Mouse (Mus musculus) induced T-regulatory cell, adult 2 months (primary cell): ENCODE data around the gene Sfrp2.

ENCODE experiments used
- DNase-seq: peaks from one replicate; pipeline ENCODE4 v3.0.0-alpha.2; 2012; ENCODE audit warnings: low read depth

Gene Sfrp2

DNA sequence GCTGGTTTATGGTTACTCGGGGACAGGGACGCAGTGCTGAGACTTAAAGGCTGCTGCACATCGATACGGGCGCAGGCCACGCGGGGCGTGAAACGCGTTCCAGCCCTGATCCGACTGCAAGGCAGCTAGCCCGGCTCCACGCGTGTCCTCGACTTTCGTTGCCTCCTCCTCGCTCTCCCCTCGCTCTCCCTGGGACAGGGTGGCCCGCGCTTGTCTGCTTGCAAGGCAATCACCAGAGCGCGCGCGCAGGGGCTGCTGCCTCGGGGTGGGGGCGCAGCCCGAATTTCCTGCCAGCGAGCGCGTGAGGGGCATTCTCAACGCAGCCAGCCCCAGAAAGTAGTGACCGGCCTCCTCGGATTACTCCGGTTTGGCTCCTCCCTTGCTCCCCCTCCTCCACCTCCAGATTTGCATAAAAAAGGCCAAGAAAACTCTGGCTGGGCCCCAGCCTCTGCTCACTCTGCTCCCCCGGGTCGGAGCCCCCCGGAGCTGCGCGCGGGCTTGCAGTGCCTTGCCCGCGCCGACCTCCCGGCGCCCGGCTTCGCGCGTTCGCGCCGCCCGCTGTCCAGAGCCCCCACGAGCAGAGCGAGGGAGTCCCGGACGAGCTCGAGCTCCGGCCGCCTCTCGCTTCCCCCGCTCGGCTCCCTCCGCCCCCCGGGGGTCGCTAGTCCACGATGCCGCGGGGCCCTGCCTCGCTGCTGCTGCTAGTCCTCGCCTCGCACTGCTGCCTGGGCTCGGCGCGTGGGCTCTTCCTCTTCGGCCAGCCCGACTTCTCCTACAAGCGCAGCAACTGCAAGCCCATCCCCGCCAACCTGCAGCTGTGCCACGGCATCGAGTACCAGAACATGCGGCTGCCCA is at the start of gene Sfrp2:
TSS of gene Sfrp2 (plus strand) at position 451 of the 855 bp plus-strand sequence.
- DNase-seq = peak; percentile 7

DNA sequence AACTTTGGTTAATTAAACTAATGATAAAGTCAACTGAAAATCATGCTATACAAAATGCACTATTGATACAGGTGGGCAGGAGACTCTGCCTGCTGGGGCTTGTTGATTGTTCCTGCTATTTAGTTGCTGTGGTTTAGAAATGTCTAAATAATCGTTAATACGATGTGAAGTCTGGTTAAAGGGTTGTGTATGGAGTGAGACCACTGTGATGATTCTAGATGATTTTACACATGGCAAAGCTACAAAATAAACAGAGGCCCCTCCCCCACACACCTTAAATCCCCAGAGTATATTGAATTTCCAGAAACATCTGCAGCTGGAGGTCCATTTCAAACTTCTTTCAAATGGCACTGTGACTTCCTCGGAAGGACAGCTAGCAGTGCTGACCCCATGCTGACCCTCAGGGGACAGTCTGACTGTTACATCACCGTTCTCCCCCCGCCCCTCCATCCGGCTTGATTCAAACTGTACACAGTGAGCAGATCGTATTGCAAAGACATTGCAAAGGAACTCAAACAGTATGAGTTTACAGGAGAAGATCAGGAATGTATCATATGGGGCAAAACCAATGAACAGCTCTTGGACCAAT is 48.4 kb upstream of the Sfrp2 start:
- DNase-seq = no peak

DNA sequence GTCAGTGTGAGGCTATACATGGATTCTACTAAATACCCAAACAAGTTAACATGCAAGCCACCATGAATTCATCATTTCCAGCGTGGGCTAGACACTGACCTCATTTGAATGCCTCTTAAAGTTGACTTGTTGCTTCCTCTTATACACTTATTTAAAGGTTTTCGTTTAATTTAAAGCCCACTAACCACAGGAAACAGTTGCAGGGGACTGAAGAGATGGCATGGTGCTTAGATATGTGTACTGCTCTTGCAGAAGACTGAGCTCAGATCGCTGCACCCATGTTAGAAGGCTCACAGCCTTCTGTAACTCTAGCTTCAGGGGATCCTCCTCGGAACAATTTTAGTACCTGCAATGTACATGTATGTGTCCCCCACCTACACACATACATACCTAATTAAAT is 47.5 kb upstream of the Sfrp2 start:
- no peak for DNase-seq

DNA sequence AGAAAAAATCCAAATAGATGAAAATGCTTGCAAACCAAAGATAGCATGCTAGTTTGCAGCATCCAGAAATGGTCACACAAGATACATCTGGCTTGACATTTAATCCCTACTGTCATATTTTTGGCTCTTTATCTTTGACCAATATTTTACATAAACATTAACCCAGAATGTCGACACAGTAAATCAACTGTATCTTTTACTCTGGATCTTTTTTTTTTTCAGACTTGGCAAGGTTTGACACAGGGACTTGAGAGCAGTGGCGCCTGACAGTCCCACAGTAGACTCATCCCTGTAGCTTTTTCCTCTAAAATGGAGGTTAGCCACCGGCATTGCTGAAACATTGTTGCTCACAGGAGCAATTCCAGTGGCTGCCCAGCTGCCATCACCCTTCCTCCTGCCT is 37.9 kb upstream of the Sfrp2 start:
- DNase-seq = no peak

DNA sequence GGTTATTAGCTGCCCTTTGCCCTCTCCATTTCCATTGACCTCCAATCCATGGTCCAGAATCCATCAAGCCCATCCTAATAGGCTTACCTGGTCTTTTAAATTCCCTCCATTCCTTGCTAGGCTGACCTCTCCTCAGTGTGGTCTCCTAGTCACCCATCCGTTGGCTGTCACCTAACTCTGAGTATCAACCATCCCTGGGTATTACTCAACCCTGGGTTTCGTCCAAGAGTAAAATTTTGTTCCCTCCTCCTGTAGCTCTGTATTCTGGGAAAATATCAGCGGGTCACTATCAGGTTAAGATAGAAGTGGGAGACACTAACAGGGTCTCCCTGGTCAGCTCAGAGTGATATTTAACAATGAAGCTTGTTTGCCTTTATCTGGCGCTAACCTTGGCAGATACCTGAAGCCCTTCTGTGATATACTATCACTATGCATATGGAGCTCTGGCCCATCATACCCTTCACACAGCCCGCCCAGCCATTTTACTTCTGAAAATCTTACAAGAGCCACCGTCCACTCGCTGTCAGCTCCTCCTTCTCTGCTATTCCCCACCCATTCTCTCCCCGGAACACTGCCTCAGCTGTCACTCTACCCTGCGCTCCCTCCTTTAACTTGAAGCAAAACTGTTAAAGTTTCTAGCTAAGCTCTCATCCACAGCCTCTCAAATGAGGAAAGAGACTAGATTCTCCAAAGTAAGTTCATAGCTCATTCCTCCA is 37.3 kb upstream of the Sfrp2 start:
- no peak for DNase-seq

DNA sequence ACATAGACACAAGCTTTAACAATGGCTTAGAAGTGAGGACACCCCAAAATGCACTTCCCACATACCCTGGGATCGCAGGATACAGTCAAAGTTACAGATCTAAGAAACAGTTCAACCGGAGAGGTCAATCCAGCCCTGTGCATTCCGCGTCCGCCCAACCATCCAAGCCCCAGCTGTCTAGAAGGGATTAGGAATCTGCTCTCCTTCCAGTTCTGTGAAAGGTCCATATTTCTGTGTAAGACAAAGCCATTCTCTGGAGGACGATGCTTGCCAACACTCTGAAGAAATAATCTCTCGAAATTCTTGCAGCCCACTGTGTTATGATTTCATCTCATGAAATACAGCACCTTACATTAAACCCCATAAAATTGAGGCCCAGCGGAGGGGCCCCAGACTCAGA is 32.1 kb upstream of the Sfrp2 start:
- DNase-seq = no peak

DNA sequence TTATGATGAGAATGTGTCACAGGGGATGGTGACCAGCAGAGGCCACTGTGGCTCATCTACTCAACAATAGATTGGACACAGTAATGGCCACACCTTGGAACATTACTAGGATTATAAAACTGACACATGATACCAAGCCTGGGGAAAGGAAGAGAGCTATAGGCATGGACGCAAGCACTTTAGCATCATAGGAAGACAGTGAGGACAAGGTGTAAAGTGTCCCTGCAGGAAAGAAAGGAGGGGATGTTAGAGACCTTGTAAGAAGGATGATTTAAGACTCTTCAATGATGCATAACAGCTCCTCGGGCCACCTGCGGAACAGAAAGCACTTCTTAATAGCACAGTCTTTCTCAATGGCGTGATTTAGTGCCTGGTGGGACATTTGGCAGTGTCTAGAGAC is 29.1 kb upstream of the Sfrp2 start:
- no peak for DNase-seq

DNA sequence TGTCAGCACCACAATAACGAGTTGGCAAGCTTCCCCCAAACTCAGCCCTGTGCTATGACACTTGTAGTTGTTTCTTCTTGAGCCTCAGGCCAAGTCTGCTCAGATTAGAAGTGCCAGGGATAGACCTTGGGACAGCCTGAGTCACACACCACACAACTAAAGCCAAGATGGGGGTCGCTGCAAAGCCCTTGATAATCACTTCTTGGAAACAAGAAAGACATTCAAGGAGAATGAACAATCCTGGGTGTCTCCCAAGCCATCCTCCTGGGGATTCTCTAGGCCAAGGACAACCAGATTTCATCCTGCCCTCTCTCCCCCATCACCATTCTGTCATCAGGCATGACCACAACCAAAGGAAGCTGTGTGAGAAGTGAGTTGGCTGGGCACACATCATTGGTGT is 25.9 kb upstream of the Sfrp2 start:
- no peak for DNase-seq

DNA sequence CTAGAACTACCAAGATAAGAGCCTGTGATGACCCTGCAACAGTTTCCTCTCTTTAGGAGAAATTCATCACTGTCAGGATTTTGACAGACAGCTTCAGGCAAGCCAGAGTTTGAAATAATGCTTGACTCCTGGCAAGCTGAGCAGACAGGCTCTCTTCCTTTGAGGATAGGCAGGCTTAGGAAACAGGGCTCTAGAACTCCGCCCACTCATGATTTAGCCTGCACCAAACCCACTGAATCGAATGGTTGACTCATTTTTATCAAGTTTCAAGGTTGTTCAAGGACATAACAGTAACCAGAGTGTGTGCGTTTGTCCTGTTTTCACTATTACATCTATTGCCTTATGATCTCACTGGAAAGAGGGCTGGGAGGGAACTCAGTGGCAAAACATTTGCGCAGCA is 18.8 kb upstream of the Sfrp2 start:
- no peak for DNase-seq

DNA sequence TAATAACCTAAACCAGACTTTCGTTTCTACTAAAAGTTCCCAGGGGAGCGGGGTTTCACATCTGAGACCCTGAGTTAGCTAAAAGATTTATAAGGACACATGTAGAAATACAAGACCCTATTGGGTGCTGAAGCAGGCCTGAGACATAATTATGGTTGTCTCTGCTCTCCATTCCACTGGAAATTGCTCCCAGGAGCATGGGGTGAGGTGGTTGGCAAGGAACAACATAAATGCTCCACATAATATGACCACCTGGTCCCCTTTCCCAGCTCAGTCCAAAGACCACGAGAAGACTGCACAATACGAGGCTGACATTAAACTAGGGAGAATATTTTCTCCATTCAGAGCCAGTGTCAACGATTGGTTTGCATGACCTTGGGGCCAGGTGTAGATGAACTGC is 18.2 kb upstream of the Sfrp2 start:
- no peak for DNase-seq

DNA sequence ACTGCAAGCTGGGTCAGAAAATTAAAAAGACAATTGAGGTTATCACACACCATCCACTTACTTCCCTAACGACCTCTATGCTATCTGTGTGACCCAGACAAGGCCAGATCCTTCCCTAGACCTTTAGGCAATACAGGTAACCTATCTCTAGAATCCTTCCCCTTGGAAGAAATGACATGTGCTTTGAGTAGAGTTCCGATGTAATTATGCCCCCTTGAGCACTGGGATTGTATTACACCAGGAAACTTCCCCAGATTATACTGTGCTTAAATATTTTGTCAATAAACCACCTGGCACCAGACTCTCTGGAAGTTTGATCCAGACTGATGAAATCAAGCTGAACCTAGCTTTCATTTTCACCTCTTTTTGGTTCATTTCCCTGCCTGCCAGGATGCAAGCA is 14.5 kb upstream of the Sfrp2 start:
- DNase-seq = no peak

DNA sequence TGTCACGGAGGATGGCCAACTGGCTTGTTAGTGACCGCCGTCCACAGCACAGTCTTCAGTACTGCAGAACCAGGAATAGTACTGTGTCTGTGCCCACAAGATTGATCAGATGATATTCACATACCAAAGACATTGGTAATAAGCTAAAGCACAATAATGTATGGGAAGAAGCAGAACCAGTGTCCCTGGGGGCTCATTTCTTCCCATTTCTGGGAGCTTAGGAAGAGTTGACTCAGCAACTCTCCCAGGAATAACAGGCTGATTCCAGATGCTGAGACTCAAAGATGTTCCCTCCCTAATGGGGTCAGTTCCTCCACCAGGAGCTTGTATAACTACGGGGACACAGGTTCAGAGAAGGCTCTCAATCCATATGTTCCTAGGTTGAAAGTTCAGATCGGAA is 13.9 kb upstream of the Sfrp2 start:
- DNase-seq = no peak

DNA sequence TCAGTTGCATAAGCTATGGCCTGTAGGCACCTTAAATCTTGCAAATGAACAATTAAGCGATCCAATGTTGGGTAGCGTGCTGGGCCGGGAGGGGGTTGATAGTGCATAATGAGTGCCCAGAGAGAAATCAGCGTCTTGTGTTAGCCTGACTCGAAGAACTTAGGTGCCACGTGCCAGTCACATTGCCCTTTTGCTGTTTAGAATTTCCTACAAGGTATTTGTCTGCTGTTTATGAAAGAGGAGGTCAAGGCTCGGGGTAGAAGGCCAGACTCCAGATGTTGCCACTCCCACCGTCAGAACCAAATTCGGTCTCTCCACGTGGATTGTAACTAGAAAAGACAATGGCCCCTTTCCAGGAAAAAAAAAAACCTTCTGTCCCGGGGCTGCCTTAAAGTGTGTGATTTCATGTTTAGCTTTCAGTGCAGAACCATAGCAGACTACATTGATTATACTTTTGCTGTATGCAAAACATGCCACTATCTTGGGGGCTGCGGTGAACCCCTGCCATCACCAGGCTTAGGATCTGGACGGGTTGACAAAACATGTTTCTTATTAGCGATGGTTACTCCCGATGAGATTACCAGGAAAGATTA is 11.0 kb upstream of the Sfrp2 start:
- DNase-seq = no peak

DNA sequence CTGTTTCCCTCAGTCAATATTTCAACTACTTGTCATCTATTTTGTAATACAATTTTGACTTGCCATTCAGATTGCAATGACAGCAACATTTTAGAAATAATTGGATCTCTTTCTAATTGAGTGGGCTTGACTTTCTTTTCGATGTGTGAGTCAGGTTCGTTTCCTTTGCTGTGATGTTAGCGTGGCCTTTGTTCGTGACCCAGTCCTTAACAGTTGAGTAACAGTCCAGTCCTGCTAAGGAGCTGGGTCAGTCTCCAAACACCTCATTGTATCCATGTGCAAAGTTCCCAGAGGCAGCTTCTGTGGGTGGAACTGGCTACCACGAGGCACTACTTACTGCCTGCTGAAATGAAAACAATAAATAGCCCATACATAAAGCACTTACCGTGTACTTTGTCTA is 10.5 kb upstream of the Sfrp2 start:
- no peak for DNase-seq

DNA sequence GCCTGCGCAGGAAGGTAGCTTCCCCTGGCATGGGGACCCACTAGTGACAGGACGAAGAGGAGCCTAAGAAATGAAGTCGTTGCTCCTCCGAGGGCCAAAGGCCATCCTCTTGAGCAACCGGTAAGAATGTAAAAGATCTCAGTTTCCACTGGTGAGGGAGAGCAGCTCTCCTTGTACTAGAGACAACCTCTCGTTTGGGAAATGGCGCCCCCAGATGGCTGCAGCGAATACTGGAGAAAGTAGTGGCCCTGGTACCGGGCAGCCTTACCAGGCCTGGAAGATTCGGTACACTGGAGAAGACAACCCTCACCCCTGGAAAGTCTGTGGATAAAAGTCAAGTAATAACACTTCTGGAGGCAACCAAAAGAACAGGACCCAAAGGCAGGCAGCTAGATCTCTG is 3.8 kb upstream of the Sfrp2 start:
- DNase-seq = no peak

DNA sequence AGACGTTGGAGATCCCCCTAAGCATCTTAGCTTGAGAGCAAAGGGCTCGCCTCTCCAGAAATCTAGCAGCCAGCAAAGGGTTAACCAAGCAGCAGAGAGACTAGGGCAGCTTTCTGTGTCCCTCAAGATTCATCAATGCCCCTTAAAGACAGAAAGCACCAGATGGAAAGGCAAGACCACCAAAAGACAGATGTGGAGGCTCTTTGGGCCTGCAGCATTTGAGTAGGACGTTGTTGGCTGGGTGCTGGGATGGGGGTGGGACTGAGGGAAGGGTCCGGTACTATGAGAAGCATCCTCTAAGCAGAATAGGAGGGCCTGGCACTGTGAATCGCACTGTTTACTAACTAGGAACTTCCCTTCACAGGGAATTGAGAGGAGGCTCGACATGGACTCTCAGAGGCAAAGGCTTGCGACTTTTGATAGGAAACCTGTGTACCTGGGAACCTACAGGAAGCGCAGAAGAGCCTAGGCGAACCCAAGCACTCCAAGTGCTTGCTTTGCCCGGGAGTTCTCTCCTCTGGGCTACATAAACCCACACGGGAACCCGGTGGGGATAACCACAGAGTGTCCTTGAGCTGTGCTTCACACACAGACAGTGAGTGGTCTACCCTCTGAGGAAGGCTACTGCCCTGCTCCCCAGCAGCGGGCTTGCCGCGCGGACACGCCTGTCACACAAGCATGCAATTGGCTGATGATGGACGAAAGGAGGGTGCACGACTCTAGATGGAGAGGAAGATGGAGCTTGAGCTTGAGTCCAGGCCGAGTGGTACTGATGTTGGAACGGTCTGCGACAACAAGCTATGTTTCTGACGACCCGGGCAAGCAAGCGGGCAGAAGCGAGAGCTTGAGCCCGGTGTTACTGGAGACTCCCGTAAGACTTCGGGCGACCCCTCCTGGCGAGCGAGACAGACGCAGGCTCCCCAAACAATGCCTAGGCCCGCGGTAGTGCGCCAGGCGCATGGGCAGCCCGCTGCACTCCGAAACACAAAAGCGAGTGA is 2.3 kb upstream of the Sfrp2 start:
- peak; percentile 50 for DNase-seq

DNA sequence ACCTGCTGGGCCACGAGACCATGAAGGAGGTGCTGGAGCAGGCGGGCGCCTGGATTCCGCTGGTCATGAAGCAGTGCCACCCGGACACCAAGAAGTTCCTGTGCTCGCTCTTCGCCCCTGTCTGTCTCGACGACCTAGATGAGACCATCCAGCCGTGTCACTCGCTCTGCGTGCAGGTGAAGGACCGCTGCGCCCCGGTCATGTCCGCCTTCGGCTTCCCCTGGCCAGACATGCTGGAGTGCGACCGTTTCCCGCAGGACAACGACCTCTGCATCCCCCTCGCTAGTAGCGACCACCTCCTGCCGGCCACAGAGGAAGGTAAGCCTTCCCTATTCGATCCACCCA is 577 bp downstream of the Sfrp2 start:
- DNase-seq = no peak

DNA sequence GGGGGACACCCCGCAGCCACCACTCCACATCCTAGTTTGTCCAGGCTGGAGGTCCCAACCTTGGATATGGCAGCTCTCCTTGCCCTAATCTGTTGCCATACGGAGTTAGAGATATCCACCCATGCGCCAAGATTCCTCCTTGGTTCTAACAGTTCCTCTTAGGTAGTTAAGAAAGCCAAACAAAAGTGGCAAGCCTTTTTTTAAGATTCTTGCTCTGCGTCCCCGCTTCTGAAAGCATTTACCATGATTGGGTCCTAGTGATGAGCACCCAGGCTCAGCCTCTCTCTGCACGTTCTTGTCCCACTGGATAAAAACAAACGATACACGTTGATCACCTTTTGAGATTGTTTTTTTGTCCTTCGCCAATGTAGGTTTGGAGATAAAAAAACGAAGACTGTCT is 1.0 kb downstream of the Sfrp2 start:
- DNase-seq = no peak

DNA sequence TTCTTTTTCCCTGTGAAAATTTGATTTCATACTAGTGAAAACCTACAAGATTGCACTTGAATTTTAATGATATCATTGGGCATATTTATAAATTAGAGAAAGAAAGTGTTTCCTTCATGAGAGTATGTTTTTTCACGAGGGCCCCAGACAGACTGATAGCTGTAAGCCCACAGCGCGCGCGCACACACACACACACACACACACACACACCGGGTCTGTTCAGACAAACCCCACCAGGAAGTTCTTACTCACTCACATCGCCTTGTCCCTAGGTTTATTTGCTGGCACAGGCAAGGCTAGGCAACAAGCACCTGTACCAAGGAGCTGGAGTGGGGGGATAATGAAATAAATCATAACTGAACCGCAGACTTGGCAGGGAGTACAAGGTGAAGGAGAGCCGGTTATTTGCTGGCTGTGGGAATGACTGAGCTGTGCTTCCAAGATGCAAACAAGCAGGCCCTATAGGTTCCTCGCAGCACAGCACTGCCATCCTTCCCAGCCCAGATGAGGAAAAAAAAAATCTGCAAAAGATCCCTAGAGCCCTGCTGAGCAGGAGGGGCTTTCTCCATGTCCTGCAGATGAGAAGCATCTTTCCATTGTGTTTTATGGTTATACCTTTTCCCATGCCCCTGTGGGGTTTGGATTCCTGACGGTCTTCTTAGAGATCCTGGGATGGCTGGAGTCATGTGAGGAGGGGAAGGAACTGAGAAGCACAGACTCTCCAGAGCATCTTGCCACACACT is 2.3 kb downstream of the Sfrp2 start:
- DNase-seq = no peak

DNA sequence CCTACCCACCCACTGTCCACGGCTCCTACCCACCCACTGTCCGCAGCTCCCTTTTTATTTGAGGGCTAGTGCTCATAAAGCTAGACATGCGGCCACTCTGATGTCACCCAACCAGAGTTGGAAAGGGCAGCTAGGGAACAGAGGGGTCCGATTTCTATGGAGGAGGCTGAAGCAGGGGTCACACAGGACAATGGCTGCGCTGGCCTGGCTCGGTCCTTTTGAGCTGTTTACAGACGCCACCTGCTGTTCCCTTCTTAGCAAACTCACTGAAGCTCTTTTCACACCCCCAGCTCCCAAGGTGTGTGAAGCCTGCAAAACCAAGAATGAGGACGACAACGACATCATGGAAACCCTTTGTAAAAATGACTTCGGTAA is 2.9 kb downstream of the Sfrp2 start:
- no peak for DNase-seq
